Mouse (Mus musculus) lung, postnatal 25 days (tissue): ENCODE data around the gene Mrpl48.

Experiments used
- DNase-seq: peaks from one replicate; pipeline ENCODE4 v3.0.0; 2022; ENCODE audit warnings: low spot score

Gene Mrpl48

DNA sequence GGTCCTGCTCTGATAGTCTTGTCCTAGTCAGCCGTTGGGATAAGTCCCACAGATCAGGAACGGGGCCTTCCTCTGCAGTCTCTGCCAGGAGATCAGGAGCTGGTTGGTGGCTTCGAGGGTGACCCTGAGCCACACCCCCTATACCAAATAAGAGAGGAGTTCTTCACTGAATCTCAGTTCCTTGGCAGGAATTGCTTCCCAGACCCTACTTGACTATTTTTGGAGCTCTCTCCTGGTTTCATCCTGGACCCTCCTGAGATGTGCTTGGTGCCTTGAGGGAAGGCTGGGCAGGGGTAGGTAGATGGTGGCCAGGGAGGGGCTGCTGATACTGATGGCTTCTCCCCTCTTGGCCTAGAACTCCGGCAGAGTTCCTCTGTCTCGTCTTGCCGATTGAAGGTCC, 111.7 kb downstream of the Mrpl48 start:
- no peak for DNase-seq
